Mouse (Mus musculus): Measurements from ENCODE around the gene Calhm3. TPM values are rescaled to one million over a fixed set of nuclear protein-coding genes. Genes with fewer than 3 reads are reported as not detected.
"Not testable (repeated sequence)": the region's sequence is repeated elsewhere in the genome, so short reads cannot be mapped to it uniquely, and the experiment has no call there.

Calhm3 gene
- polyA plus RNA-seq, 1 experiment, result not detected

DNA sequence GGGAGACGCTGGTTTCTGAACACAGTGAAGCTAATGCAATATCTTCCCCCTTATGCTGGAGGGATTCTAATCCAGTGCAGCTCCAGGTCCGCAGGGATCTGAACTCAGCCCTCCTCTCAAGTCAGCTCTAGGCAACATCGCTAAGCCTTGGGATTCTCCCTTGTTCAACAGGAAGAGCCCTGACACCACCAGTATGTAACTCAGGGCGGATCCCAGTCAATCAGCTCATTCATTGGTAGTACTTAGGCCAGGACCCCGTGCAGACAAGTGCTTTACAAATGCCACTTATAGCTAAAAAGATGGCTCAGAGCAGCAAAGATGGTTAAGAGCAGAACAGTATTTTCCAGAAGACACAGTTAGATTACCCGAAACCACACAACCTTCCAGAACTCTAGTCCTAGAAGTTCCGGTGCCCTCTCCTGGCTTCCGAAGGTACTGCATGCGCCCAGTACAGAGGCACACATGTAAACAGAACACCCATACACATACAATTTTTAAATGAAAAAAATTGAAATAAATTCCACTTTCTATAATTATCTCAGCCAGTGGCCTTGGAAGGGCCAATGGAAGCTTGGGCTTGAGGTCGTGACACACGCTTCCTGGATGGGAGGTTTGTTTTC, 11.3 kb upstream of the Calhm3 start:
- WGBS, result 19% methylated on average over 11 of the region's 11 CpGs
- no peak for DNase-seq (ENCODE audit: low read depth, low spot score)

- WGBS, result 14% methylated on average over 13 of the region's 13 CpGs
- no peak for DNase-seq (ENCODE audit: low read depth, low spot score)
These were observed 10.7 kb upstream of the Calhm3 start for GRCm38 (mm10) chr19:47168223-47168622.

DNA sequence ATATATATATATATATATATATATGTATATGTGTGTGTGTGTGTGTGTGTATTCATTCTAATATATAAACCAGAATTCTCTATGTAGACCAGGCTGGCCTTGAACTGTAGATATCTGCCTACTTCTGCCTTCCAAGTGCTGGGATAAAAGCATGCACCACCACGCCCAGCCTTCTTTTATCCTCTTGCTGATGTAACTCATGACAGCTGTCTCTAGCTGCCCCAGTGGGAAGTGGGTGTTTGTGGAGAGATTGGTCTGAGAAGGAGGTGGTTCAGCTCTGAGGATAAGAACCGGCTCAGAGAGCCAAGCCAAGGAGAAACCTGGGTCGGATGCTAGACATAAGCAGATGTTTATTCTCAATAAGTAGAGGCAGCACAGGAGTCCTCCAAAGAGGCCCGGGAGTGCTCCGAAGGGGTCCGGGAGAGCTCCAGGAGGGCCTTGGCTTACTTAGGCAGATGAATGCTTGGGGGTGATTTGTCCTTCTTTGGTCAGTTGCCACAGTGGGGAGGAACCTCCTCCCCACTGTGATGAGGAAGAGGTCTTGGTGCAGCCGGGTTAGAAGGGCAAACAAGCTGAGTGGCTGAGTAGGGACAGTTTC, 10.2 kb upstream of the Calhm3 start:
- DNase-seq (ENCODE audit: low read depth, low spot score), result no peak
- WGBS, result 44% methylated on average over 7 of the region's 7 CpGs

- 48% methylated on average over 3 of the region's 3 CpGs for WGBS
- DNase-seq (ENCODE audit: low read depth, low spot score), result no peak
These were observed 9.2 kb upstream of the Calhm3 start for GRCm38 (mm10) chr19:47166758-47167157.

- 92% methylated on average over 6 of the region's 6 CpGs for WGBS
- DNase-seq (ENCODE audit: low read depth, low spot score), result no peak
These were observed 5.7 kb upstream of the Calhm3 start for GRCm38 (mm10) chr19:47163176-47163744.

GRCm38 (mm10) chr19:47161669-47162068, 4.1 kb upstream of the Calhm3 start:
- DNase-seq (ENCODE audit: low read depth, low spot score), result no peak
- 72% methylated on average over 4 of the region's 4 CpGs for WGBS

- 88% methylated on average over 7 of the region's 7 CpGs for WGBS
These were observed 3.8 kb downstream of the Calhm3 start for GRCm38 (mm10) chr19:47153767-47154166.

GRCm38 (mm10) chr19:47152062-47152369, 5.5 kb downstream of the Calhm3 start:
- WGBS, result 67% methylated on average over 12 of the region's 12 CpGs
- no peak for DNase-seq (ENCODE audit: low read depth, low spot score)

More at GRCm38 (mm10) chr19:47153767-47154166, 3.8 kb downstream of the Calhm3 start:
- no peak for DNase-seq (ENCODE audit: low read depth, low spot score)

DNA sequence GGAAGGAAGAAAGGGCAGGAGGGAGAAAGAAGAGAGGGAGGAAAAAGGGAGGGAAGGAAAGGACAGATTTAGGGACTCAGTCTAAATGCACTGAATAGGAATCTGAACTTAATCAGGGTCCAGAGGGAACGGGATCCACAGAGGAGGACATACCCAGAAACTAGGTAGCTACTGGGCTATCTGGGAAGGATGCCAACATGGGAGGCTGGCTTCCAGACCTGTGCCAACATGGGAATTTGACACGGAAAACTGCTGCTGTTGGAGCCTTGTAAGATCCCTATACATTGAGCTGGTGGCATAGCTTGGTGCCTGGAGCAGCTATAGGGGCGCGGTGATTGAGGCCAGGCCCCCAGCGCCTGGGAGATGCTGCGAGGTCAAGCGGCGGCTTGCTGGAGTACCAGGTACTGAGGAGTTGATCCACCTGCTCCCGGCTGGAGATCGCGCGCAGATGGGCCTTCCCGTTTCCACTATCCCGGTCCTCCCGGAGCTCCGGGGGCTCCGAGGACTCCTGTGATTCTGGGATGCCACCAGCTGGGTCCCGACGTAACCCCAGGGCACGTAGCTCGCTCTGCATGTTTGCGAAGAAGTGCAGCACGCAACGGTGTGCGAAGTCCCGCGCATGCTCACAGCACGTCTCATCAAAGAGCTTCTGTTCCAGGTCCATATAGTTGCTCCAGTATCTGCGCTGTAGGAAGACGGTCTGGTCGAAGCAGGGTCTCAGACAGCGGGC, 6.1 kb downstream of the Calhm3 start:
- DNase-seq (ENCODE audit: low read depth, low spot score), result no peak
- 21% methylated on average over 32 of the region's 32 CpGs for WGBS

GRCm38 (mm10) chr19:47149854-47150253, 7.7 kb downstream of the Calhm3 start:
- DNase-seq (ENCODE audit: low read depth, low spot score), result no peak
- WGBS, result 25% methylated on average over 4 of the region's 4 CpGs

DNA sequence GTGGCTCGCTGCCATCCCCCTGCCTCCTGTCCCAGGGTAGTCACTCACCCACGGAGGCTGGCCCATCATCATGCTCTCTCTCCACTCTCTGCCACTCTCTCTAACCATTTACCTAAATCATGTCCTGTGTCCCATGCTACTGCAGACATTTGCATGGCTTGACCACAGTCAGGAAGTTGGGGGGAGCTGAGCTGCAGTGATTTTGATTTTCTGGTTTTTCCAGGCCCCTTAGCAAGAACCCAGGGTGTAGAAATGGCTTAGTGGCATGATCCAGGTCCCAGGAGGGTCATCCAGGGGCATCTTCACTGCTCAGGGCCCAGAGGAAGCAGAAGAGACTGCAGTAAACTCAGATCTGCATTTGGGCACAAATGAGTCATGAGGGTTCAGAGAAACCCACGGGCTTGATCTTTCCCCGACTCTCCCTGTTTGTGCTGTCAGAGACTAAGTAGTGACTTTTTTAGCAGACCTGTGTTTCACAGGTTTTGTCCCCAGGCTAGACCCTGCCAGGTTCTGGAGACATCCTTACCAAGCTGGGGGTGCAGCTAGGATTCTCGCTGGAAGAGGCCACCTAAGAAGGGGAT, 9.2 kb downstream of the Calhm3 start:
- WGBS, result 61% methylated on average over 5 of the region's 5 CpGs
- DNase-seq (ENCODE audit: low read depth, low spot score), result no peak

DNA sequence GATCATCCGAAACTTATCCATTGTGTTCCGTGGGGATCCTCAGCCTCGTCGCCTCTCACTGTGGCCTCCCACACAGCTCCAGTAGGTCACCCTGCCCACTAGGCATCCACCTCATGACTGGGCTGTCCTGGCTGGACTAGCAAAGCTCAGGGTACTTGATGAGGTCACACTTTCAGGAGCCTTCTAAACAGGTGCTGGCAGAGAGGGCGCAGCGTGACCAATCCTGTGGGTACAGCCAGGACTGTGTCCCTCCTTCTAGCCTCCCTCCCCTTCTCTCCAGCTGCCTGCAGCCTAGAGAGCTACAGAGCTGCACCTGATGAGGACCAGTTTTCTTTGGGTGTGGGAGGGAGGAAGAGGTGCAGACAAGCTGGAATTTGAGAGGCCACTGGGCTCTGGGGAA, 13.4 kb downstream of the Calhm3 start, which contains the start of gene Calhm1:
TSS of gene Calhm1 (minus strand) at position 101 of the 400 bp plus-strand sequence.
- 91% methylated on average over 6 of the region's 6 CpGs for WGBS

GRCm38 (mm10) chr19:47142438-47142837, 15.1 kb downstream of the Calhm3 start:
- 74% methylated on average over 6 of the region's 6 CpGs for WGBS
- no peak for DNase-seq (ENCODE audit: low read depth, low spot score)

More for the DNA sequence above, 13.4 kb downstream of the Calhm3 start, which contains the start of gene Calhm1:
- DNase-seq (ENCODE audit: low read depth, low spot score), result no peak

DNA sequence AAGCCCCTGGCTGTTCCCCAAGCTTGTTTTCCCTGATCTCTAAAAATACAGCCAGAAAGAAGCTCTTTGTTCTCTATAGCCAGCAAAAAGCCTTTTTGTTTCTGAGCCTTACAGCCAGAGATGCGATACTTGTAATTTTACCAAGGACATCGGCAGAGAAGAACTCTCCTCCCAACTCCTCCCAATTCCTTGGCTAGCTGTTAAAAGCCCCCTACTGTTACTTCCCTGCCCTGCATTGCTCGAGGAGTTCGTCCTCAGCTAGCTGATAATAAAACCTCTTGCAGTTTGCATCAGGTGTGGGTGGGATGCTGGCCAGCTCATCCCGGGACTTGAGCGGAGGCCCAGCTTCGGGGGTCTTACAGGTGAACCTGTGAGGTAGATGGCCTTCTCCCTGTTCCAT, 18.0 kb downstream of the Calhm3 start:
- 60% methylated on average over 7 of the region's 7 CpGs for WGBS
- DNase-seq (ENCODE audit: low read depth, low spot score), result not testable (repeated sequence)

DNA sequence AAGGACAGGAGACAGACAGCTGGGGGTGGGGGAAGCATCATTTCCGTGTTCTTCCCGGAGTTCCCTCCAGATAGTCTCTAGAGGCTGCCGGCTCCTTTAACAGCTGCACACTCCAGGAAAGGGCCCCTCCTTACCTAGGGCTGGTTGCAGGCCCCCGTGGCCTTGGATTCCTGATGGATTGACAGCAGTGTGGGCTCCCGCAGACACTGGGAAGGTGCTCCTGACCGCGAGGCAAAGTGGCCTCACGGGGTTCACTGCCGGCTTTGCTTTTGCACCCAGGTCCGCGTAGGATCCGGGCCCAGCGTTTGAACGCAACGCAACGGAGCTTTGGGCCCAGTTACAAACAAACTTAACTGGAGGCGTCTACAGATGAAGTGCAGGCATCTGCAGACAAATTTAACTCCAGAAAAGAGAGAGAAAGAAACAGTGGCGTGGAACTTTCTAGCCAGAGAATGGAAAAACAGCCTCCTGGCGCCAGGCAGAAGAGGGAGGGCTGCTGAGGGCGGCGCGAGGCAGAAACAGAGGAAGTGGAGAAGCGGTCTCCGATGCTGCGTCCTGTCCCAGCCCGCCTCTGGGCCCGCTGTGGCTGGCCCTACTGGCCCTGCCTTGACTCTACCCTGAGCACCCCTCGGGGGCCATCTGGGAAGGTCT, 19.7 kb downstream of the Calhm3 start, which contains the start of gene Calhm2:
TSS of gene Calhm2 (minus strand) at position 524 of the 651 bp plus-strand sequence.
- WGBS, result 8% methylated on average over 28 of the region's 28 CpGs
- DNase-seq (ENCODE audit: low read depth, low spot score), result no peak

DNA sequence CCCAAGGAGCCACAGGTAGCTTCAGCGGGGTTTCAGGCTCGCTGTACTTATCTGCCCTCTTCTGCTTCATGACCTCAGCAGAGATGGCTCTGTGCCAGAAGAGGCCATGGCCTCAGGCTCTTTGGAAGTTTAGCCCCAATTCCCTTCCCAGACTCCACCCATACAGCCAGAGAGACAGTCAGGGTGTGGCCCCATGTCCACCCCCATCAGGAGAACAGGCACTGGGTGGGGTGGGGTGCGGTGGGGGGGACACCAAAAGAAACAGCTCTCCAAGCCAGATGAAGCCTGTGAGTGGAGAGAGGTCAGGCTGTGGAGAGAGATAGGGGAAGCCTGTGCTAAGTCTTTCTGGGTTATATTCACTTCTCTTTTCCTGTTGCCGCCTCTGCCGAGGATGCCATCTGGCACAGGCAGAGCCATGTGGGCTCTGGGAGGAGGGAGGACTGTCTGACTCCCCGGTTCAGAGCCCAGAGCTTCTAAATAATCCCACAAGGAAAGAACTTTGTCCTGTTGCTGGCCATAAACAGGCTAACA, 20.4 kb downstream of the Calhm3 start:
- DNase-seq (ENCODE audit: low read depth, low spot score), result peak; percentile 56
- 0% methylated on average over 6 of the region's 6 CpGs for WGBS

- no peak for DNase-seq (ENCODE audit: low read depth, low spot score)
- WGBS, result 83% methylated on average over 5 of the region's 5 CpGs
These were observed 21.4 kb downstream of the Calhm3 start for GRCm38 (mm10) chr19:47136170-47136569.

DNA sequence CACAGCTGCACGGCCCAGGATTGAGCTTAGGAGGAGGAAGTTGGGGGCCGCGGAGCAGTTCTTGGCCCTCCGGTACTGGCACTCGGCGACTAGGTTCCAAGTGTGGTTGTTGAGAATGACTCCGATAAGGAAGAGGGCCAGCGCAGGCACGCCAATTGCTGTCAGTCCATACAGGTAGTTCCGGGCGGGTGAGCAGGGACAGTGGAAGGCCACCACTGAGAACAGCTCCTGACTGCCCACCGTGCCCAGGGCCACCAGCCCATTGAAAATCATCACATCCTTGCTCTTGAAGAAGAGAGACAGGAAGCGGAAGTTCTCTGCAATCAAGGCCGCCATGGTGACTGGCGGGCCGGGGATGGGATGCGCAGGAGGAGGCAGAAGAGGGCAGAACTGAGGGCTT, 22.0 kb downstream of the Calhm3 start:
- WGBS, result 87% methylated on average over 17 of the region's 17 CpGs
- DNase-seq (ENCODE audit: low read depth, low spot score), result no peak

GRCm38 (mm10) chr19:47133161-47133560, 24.4 kb downstream of the Calhm3 start:
- 84% methylated on average over 7 of the region's 7 CpGs for WGBS
- no peak for DNase-seq (ENCODE audit: low read depth, low spot score)

Measured in large intestine, adult 2 months (tissue).